Mouse (Mus musculus): Measurements from ENCODE around the gene Fbxw11. TPM values are rescaled to one million over a fixed set of nuclear protein-coding genes. Genes with fewer than 3 reads are reported as not detected.

The Fbxw11 gene
- 44.3 and 47.9 TPM in 2 replicates for polyA plus RNA-seq (2012; ENCODE audit: insufficient read depth, insufficient read length, missing spikeins)

- peak within 1 kb of the TSS; percentile 85 for H3K4me3 ChIP-seq (ENCODE audit: insufficient read depth, low read length)
- peaks cover 21% of the 10 kb centered on the region for H3K4me1 ChIP-seq (ENCODE audit: control insufficient read depth, insufficient read depth, low read length)
- H3K27ac ChIP-seq (ENCODE audit: insufficient read depth, low read depth, low read length), result peak within 1 kb of the TSS; percentile 96
- TF ChIP-seq POLR2A (IDR thresholded peaks at IDR 0.05; ENCODE audit: borderline replicate concordance, low read depth, low read length), result no peak
- no peak for TF ChIP-seq CTCF (IDR thresholded peaks at IDR 0.05; ENCODE audit: low read depth, low read length)
These were observed at the start of gene Fbxw11 for GRCm38 (mm10) chr11:32642249-32642876. TSS of gene Fbxw11 (plus strand) at chr11:32642724.

GRCm38 (mm10) chr11:32593081-32593480 lies 49.4 kb upstream of the Fbxw11 start:
- H3K4me3 ChIP-seq (ENCODE audit: insufficient read depth, low read length), result no peak overlapping the region
- TF ChIP-seq POLR2A (IDR thresholded peaks at IDR 0.05; ENCODE audit: borderline replicate concordance, low read depth, low read length) (no peak), CTCF (IDR thresholded peaks at IDR 0.05; ENCODE audit: low read depth, low read length) (no peak)
- no peaks in the 10 kb centered on the region; the same call in 1 of the 2 replicates for H3K4me1 ChIP-seq (ENCODE audit: control insufficient read depth, insufficient read depth, low read length)
- H3K27ac ChIP-seq (ENCODE audit: insufficient read depth, low read depth, low read length), result no peak overlapping the region

- Histone ChIP-seq H3K4me3 (ENCODE audit: insufficient read depth, low read length) (no peak overlapping the region), H3K4me1 (ENCODE audit: control insufficient read depth, insufficient read depth, low read length) (no peaks in the 10 kb centered on the region; the same call in 1 of the 2 replicates), H3K27ac (ENCODE audit: insufficient read depth, low read depth, low read length) (no peak overlapping the region)
- no peak for TF ChIP-seq CTCF (IDR thresholded peaks at IDR 0.05; ENCODE audit: low read depth, low read length)
- no peak for TF ChIP-seq POLR2A (IDR thresholded peaks at IDR 0.05; ENCODE audit: borderline replicate concordance, low read depth, low read length)
These were observed 48.4 kb upstream of the Fbxw11 start for GRCm38 (mm10) chr11:32594122-32594521.

- no peak for TF ChIP-seq POLR2A (IDR thresholded peaks at IDR 0.05; ENCODE audit: borderline replicate concordance, low read depth, low read length)
- TF ChIP-seq CTCF (IDR thresholded peaks at IDR 0.05; ENCODE audit: low read depth, low read length), result no peak
- H3K4me3 ChIP-seq (ENCODE audit: insufficient read depth, low read length), result no peak overlapping the region
- no peak overlapping the region for H3K27ac ChIP-seq (ENCODE audit: insufficient read depth, low read depth, low read length)
- peaks cover 4% of the 10 kb centered on the region; the same call in 1 of the 2 replicates for H3K4me1 ChIP-seq (ENCODE audit: control insufficient read depth, insufficient read depth, low read length)
These were observed 42.2 kb upstream of the Fbxw11 start for GRCm38 (mm10) chr11:32600371-32600770.

- Histone ChIP-seq H3K4me3 (ENCODE audit: insufficient read depth, low read length) (no peak overlapping the region), H3K27ac (ENCODE audit: insufficient read depth, low read depth, low read length) (no peak overlapping the region), H3K4me1 (ENCODE audit: control insufficient read depth, insufficient read depth, low read length) (peaks cover 15% of the 10 kb centered on the region)
- TF ChIP-seq CTCF (IDR thresholded peaks at IDR 0.05; ENCODE audit: low read depth, low read length) (no peak), POLR2A (IDR thresholded peaks at IDR 0.05; ENCODE audit: borderline replicate concordance, low read depth, low read length) (no peak)
These were observed 40.8 kb upstream of the Fbxw11 start for GRCm38 (mm10) chr11:32601528-32602323.

GRCm38 (mm10) chr11:32604663-32605062 lies 37.9 kb upstream of the Fbxw11 start:
- H3K4me1 ChIP-seq (ENCODE audit: control insufficient read depth, insufficient read depth, low read length), result peaks cover 30% of the 10 kb centered on the region
- H3K4me3 ChIP-seq (ENCODE audit: insufficient read depth, low read length), result no peak overlapping the region
- TF ChIP-seq POLR2A (IDR thresholded peaks at IDR 0.05; ENCODE audit: borderline replicate concordance, low read depth, low read length) (no peak), CTCF (IDR thresholded peaks at IDR 0.05; ENCODE audit: low read depth, low read length) (no peak)
- H3K27ac ChIP-seq (ENCODE audit: insufficient read depth, low read depth, low read length), result no peak overlapping the region

- Histone ChIP-seq H3K4me1 (ENCODE audit: control insufficient read depth, insufficient read depth, low read length) (peaks cover 30% of the 10 kb centered on the region), H3K4me3 (ENCODE audit: insufficient read depth, low read length) (no peak overlapping the region), H3K27ac (ENCODE audit: insufficient read depth, low read depth, low read length) (no peak overlapping the region)
- TF ChIP-seq POLR2A (IDR thresholded peaks at IDR 0.05; ENCODE audit: borderline replicate concordance, low read depth, low read length), result no peak
- no peak for TF ChIP-seq CTCF (IDR thresholded peaks at IDR 0.05; ENCODE audit: low read depth, low read length)
These were observed 37.2 kb upstream of the Fbxw11 start for GRCm38 (mm10) chr11:32605131-32605860.

GRCm38 (mm10) chr11:32605907-32606306 lies 36.6 kb upstream of the Fbxw11 start:
- H3K4me3 ChIP-seq (ENCODE audit: insufficient read depth, low read length), result no peak overlapping the region
- TF ChIP-seq CTCF (IDR thresholded peaks at IDR 0.05; ENCODE audit: low read depth, low read length), result no peak
- no peak for TF ChIP-seq POLR2A (IDR thresholded peaks at IDR 0.05; ENCODE audit: borderline replicate concordance, low read depth, low read length)
- no peak overlapping the region for H3K27ac ChIP-seq (ENCODE audit: insufficient read depth, low read depth, low read length)
- peaks cover 30% of the 10 kb centered on the region for H3K4me1 ChIP-seq (ENCODE audit: control insufficient read depth, insufficient read depth, low read length)

GRCm38 (mm10) chr11:32607319-32607718 lies 35.2 kb upstream of the Fbxw11 start:
- Histone ChIP-seq H3K27ac (ENCODE audit: insufficient read depth, low read depth, low read length) (peak overlapping the region; percentile 59), H3K4me1 (ENCODE audit: control insufficient read depth, insufficient read depth, low read length) (peaks cover 30% of the 10 kb centered on the region), H3K4me3 (ENCODE audit: insufficient read depth, low read length) (no peak overlapping the region)
- TF ChIP-seq POLR2A (IDR thresholded peaks at IDR 0.05; ENCODE audit: borderline replicate concordance, low read depth, low read length) (no peak), CTCF (IDR thresholded peaks at IDR 0.05; ENCODE audit: low read depth, low read length) (no peak)
